ENCODE assay signal across 7 mouse cellular contexts in genomic region chr2:112367726-112368673, GRCm38 (mm10). TPM values are rescaled to one million over a fixed set of nuclear protein-coding genes. Genes with fewer than 3 reads are reported as not detected.
DNase-seq lines count a peak whose midpoint lies in the region; ATAC-seq and TF ChIP-seq lines count a peak whose summit lies in the region.

Gene Emc4, minus strand, starts transcription at chr2:112368027.

- DNase-seq in adrenal gland, adult 8-10 months: peak; percentile 85
- DNase-seq in embryo, embryonic 9.5 days (ENCODE audit: extremely low spot score): peak; percentile 91
- no peak for DNase-seq in gonadal fat pad, adult 2 months (ENCODE audit: low read depth)
- DNase-seq in left cerebral cortex, postnatal 4 days: peak; percentile 89

- H3K4me1 ChIP-seq in intestine, postnatal 0 days (replicated peaks; ENCODE audit: control insufficient read depth, insufficient read depth, low read length): no peaks in the 10 kb centered on the region; the same call in 1 of the 2 replicates
- peaks cover 13% of the 10 kb centered on the region for H3K4me1 ChIP-seq in midbrain, embryonic 12.5 days
- H3K4me1 ChIP-seq in small intestine, adult 2 months (ENCODE audit: control insufficient read depth, insufficient read depth, insufficient read length, low read length): no peaks in the 10 kb centered on the region

- intact Hi-C loops in left cerebral cortex, postnatal 4 days (cut with DNase I): loop anchor here (5.0 kb wide), 1 partner anchor 101 kb away; the partner anchor contains the start of genes Gm21985 and Slc12a6

- H3K9me3 ChIP-seq in intestine, postnatal 0 days (ENCODE audit: control insufficient read depth): no peaks in the 10 kb centered on the region
- H3K9me3 ChIP-seq in midbrain, embryonic 12.5 days: no peaks in the 10 kb centered on the region

- peak; percentile 89 for ATAC-seq in intestine, postnatal 0 days
- ATAC-seq in midbrain, embryonic 12.5 days (ENCODE audit: low FRiP score, low read depth): peak; percentile 88

- TF ChIP-seq CTCF in intestine, postnatal 0 days (IDR thresholded peaks at IDR 0.05; ENCODE audit: low read depth): no peak
- TF ChIP-seq CTCF in small intestine, adult 2 months (IDR thresholded peaks at IDR 0.05; ENCODE audit: extremely low read depth, insufficient read length, insufficient replicate concordance, low read depth, low read length): no peak

- peak within 1 kb of the TSS; percentile 73 for H3K9ac ChIP-seq in intestine, postnatal 0 days (ENCODE audit: low read depth, low read length)
- peak within 1 kb of the TSS; percentile 75 for H3K9ac ChIP-seq in midbrain, embryonic 12.5 days (replicated peaks)

- H3K27ac ChIP-seq in intestine, postnatal 0 days (ENCODE audit: low read depth, low read length): peak within 1 kb of the TSS; percentile 73
- H3K27ac ChIP-seq in midbrain, embryonic 12.5 days (replicated peaks): peak within 1 kb of the TSS; percentile 79
- peak within 1 kb of the TSS; percentile 72 for H3K27ac ChIP-seq in small intestine, adult 2 months (ENCODE audit: insufficient read depth, low read depth, low read length)

- WGBS in intestine, postnatal 0 days: 1% methylated on average over 46 of the region's 46 CpGs
- 2% methylated on average over 46 of the region's 46 CpGs for WGBS in midbrain, embryonic 12.5 days
- under 1% methylated on average over 46 of the region's 46 CpGs for WGBS in small intestine, adult 2 months

- peaks cover 7% of the 10 kb centered on the region for H3K36me3 ChIP-seq in intestine, postnatal 0 days (ENCODE audit: control insufficient read depth, insufficient read depth)
- peaks cover 20% of the 10 kb centered on the region for H3K36me3 ChIP-seq in midbrain, embryonic 12.5 days
- peaks cover 7% of the 10 kb centered on the region for H3K36me3 ChIP-seq in small intestine, adult 2 months (ENCODE audit: control insufficient read depth, insufficient read depth, low read length)

- H3K4me3 ChIP-seq in intestine, postnatal 0 days (ENCODE audit: low read depth, low read length): peak within 1 kb of the TSS; percentile 89
- peak within 1 kb of the TSS; percentile 70 for H3K4me3 ChIP-seq in midbrain, embryonic 12.5 days
- peak within 1 kb of the TSS; percentile 91 for H3K4me3 ChIP-seq in small intestine, adult 2 months (ENCODE audit: low read depth, low read length)

- peak within 1 kb of the TSS; percentile 87 for H3K4me2 ChIP-seq in intestine, postnatal 0 days (replicated peaks; ENCODE audit: low read depth)
- H3K4me2 ChIP-seq in midbrain, embryonic 12.5 days (replicated peaks): peak within 1 kb of the TSS; percentile 82

- no peaks in the 10 kb centered on the region for H3K27me3 ChIP-seq in intestine, postnatal 0 days (replicated peaks; ENCODE audit: control insufficient read depth, insufficient read depth, low read length)
- H3K27me3 ChIP-seq in midbrain, embryonic 12.5 days: no peaks in the 10 kb centered on the region
- H3K27me3 ChIP-seq in small intestine, adult 2 months (ENCODE audit: control insufficient read depth, insufficient read depth, low read length): no peaks in the 10 kb centered on the region

- TF ChIP-seq POLR2A in small intestine, adult 2 months (IDR thresholded peaks at IDR 0.05; ENCODE audit: low read depth, low read length): peak; percentile 59; the same call in 1 of the 2 replicates

RNA-seq across cellular contexts. Expression of gene Emc4, which starts in this region (rescaled TPM):
- total RNA-seq in adrenal gland, adult 8-10 months (2022): 100 to 1,000 TPM in 2 of 4 experiments, 10 to 100 TPM in 2; 86.5 to 106 (median 95.5) TPM
- polyA plus RNA-seq in gonadal fat pad, adult 2 months (2012; rRNA removed): 133 and 158 TPM in 2 replicates
- polyA plus RNA-seq in intestine, postnatal 0 days (2015; fragmentation: Nextera tagmentation; extraction: Ambion mirVana): 91.9 and 102 TPM in 2 replicates
- 100 to 1,000 TPM; 113 to 121 TPM for total RNA-seq in left cerebral cortex, postnatal 4 days (2021)
- 112 and 114 TPM in 2 replicates for polyA plus RNA-seq in midbrain, embryonic 12.5 days (2016; fragmentation: Nextera tagmentation; extraction: Ambion mirVana)
- 47.2 and 61.4 TPM in 2 replicates for polyA plus RNA-seq in small intestine, adult 2 months (2012; rRNA removed)
